Mouse (Mus musculus): ENCODE measurements around the gene N4bp2l1. TPM values are rescaled to one million over a fixed set of nuclear protein-coding genes. Genes with fewer than 3 reads are reported as not detected.

Gene N4bp2l1
- polyA plus RNA-seq, 1 experiment, result 0.91 TPM

DNA sequence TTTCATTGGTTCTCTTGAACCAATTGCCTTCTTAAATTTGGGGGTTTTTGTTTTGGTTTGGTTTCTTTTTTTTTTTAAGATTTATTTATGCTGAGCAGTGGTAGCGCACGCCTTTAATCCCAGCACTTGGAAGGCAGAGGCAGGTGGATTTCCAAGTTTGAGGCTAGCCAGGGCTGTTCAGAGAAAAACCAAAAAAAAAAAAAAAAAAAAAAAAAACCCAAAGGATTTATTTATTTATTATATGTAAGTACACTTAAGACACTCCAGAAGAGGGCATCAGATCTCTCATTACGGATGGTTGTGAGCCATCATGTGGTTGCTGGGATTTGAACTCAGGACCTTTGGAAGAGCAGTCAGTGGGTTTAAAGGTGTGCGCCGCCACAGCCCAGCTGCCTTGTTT lies 36.1 kb downstream of the N4bp2l1 start:
- no peak for TF ChIP-seq GATA1 (IDR thresholded peaks at IDR 0.05; ENCODE audit: low read length)
- TF ChIP-seq TAL1 (IDR thresholded peaks at IDR 0.05; ENCODE audit: low read length), result no peak
- H3K36me3 ChIP-seq (ENCODE audit: control insufficient read depth), result peaks cover 97% of the 10 kb centered on the region

DNA sequence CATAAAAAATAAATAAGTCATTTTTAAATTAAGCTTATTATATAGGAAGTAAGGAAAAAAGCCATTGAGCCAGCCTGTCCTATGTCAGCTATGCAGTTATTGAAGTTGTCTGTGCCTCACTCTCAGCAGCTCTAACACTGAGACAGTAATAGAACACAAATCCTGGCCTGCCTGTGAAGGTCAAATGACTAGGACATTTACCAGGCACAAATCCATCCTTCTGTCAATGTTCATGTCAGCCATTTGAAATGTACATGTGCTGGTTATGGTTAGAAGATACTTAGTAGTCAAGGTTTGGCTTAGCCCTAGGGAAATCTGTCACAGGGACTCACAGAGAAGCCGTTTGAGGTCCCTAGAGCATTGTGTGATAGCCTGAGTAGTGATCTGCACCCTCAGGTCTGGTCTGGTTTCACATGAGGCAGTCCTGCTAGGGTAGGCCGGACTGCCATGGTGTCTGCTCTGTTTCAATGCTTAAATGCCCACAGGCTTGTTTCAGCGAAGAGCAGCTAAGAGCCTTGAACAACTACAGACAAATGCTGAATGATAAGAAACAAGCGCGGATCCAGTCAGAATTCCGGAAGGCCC lies 37.4 kb downstream of the N4bp2l1 start:
- H3K36me3 ChIP-seq (ENCODE audit: control insufficient read depth), result peaks cover 96% of the 10 kb centered on the region

More for the DNA sequence above, 36.1 kb downstream of the N4bp2l1 start:
- no peaks in the 10 kb centered on the region for H3K9me3 ChIP-seq (ENCODE audit: control insufficient read depth, low read length)
- no peak overlapping the region for H3K4me3 ChIP-seq (replicated peaks)
- H3K27me3 ChIP-seq (ENCODE audit: control insufficient read depth), result no peaks in the 10 kb centered on the region
- H3K4me1 ChIP-seq (ENCODE audit: control insufficient read depth), result peaks cover 4% of the 10 kb centered on the region; the same call in 1 of the 2 replicates

DNA sequence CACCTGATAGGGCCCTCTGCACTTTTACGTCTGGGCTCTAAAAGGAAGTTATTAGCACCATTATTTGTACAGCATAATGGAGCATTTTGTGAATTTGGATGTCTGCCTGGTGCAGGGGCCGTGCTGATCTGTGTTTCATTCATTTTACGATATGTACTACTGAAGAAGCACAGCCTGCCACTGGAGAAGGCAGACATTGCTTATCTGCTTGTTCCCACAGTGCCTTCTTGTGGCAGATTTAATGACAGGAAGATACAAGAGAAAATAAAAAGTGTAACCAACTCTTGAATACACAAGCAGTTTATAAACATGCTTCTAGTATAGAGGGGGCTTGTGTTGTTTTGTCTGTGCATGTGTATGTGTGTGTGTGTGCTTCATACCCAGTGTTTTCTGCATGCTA lies 45.4 kb downstream of the N4bp2l1 start:
- Histone ChIP-seq H3K9me3 (ENCODE audit: control insufficient read depth, low read length) (no peaks in the 10 kb centered on the region), H3K4me3 (replicated peaks) (no peak overlapping the region), H3K27me3 (ENCODE audit: control insufficient read depth) (no peaks in the 10 kb centered on the region), H3K36me3 (ENCODE audit: control insufficient read depth) (peaks cover 83% of the 10 kb centered on the region), H3K4me1 (ENCODE audit: control insufficient read depth) (no peaks in the 10 kb centered on the region)
- TF ChIP-seq GATA1 (IDR thresholded peaks at IDR 0.05; ENCODE audit: low read length) (no peak), TAL1 (IDR thresholded peaks at IDR 0.05; ENCODE audit: low read length) (no peak)

More for the DNA sequence above, 37.4 kb downstream of the N4bp2l1 start:
- Histone ChIP-seq H3K27me3 (ENCODE audit: control insufficient read depth) (no peaks in the 10 kb centered on the region), H3K4me3 (replicated peaks) (no peak overlapping the region), H3K4me1 (ENCODE audit: control insufficient read depth) (peaks cover 4% of the 10 kb centered on the region; the same call in 1 of the 2 replicates), H3K9me3 (ENCODE audit: control insufficient read depth, low read length) (no peaks in the 10 kb centered on the region)
- no peak for TF ChIP-seq GATA1 (IDR thresholded peaks at IDR 0.05; ENCODE audit: low read length)
- no peak for TF ChIP-seq TAL1 (IDR thresholded peaks at IDR 0.05; ENCODE audit: low read length)

DNA sequence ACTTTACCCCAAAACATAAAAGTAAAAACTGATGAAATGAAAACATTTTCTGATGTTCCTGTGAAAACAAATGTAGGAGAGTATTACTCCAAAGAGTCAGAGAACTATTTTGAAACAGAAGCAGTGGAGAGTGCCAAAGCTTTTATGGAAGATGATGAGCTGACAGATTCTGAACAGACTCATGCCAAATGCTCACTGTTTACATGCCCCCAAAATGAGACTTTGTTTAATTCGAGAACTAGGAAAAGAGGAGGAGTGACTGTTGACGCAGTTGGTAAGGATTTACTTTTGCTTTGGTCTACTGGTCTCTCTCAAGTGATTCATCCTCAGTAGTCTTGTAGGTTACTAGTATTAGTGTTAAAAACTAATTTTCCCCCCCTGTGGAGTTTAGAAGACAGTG lies 53.8 kb downstream of the N4bp2l1 start:
- Histone ChIP-seq H3K4me3 (replicated peaks) (no peak overlapping the region), H3K36me3 (ENCODE audit: control insufficient read depth) (peaks cover 45% of the 10 kb centered on the region), H3K27me3 (ENCODE audit: control insufficient read depth) (no peaks in the 10 kb centered on the region), H3K9me3 (ENCODE audit: control insufficient read depth, low read length) (peaks cover 37% of the 10 kb centered on the region), H3K4me1 (ENCODE audit: control insufficient read depth) (no peaks in the 10 kb centered on the region)
- TF ChIP-seq TAL1 (IDR thresholded peaks at IDR 0.05; ENCODE audit: low read length), result no peak
- no peak for TF ChIP-seq GATA1 (IDR thresholded peaks at IDR 0.05; ENCODE audit: low read length)

DNA sequence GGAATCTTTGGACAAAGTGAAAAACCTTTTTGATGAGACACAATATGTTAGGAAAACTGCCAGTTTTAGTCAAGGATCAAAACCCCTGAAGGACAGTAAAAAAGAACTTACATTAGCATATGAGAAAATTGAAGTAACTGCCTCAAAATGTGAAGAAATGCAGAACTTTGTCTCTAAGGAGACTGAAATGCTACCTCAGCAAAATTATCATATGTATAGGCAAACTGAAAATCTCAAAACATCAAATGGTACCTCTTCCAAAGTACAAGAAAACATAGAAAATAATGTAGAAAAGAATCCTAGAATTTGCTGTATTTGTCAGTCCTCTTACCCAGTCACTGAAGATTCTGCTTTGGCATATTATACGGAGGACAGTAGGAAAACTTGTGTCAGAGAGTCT lies 55.7 kb downstream of the N4bp2l1 start:
- peaks cover 57% of the 10 kb centered on the region for H3K36me3 ChIP-seq (ENCODE audit: control insufficient read depth)
- no peaks in the 10 kb centered on the region for H3K27me3 ChIP-seq (ENCODE audit: control insufficient read depth)
- H3K9me3 ChIP-seq (ENCODE audit: control insufficient read depth, low read length), result peaks cover 43% of the 10 kb centered on the region
- no peak overlapping the region for H3K4me3 ChIP-seq (replicated peaks)
- TF ChIP-seq TAL1 (IDR thresholded peaks at IDR 0.05; ENCODE audit: low read length), result no peak
- no peak for TF ChIP-seq GATA1 (IDR thresholded peaks at IDR 0.05; ENCODE audit: low read length)
- H3K4me1 ChIP-seq (ENCODE audit: control insufficient read depth), result no peaks in the 10 kb centered on the region

DNA sequence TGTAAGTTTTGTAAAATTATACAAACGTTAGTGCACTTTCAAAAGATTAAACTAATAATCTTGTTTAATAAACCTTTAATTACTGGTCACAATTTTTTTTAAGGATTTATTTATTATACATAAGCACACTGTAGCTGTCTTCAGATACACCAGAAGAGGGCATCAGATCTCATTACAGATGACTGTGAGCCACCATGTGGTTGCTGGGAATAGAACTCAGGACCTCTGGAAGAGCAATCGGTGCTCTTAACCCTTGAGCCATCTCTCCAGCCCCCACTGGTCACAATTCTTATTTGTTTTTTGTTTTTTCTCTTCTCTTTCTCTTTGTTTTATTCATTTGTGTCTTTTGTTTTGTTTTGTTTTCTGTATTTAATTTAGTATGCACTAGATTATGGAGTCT lies 71.7 kb downstream of the N4bp2l1 start:
- H3K4me3 ChIP-seq (replicated peaks), result no peak overlapping the region
- no peaks in the 10 kb centered on the region for H3K27me3 ChIP-seq (ENCODE audit: control insufficient read depth)
- H3K36me3 ChIP-seq (ENCODE audit: control insufficient read depth), result peaks cover 55% of the 10 kb centered on the region
- H3K4me1 ChIP-seq (ENCODE audit: control insufficient read depth), result peaks cover 61% of the 10 kb centered on the region
- TF ChIP-seq TAL1 (IDR thresholded peaks at IDR 0.05; ENCODE audit: low read length) (no peak), GATA1 (IDR thresholded peaks at IDR 0.05; ENCODE audit: low read length) (no peak)
- peaks cover 8% of the 10 kb centered on the region for H3K9me3 ChIP-seq (ENCODE audit: control insufficient read depth, low read length)

DNA sequence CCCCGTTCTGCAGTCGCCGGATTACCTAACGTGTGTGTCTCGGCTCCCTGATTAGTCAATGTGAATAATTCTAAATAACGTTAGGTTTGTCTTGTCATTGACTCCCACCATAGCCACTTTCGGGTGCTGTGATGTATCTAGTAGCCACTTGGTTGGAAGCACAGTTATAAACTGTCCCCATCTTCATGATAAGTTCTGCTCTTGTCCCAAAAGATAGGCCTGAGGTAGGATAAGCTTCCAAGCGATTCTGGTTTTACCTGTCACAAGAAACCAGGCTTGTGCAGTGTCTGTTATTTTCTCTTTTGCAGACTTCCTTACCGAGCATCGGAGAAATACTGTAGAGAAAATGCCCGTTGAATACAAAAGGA lies 74.1 kb downstream of the N4bp2l1 start:
- TF ChIP-seq GATA1 (IDR thresholded peaks at IDR 0.05; ENCODE audit: low read length) (no peak), TAL1 (IDR thresholded peaks at IDR 0.05; ENCODE audit: low read length) (no peak)
- peak overlapping the region; percentile 88 for H3K4me3 ChIP-seq (replicated peaks)
- peaks cover 8% of the 10 kb centered on the region for H3K9me3 ChIP-seq (ENCODE audit: control insufficient read depth, low read length)
- peaks cover 46% of the 10 kb centered on the region for H3K4me1 ChIP-seq (ENCODE audit: control insufficient read depth)
- H3K27me3 ChIP-seq (ENCODE audit: control insufficient read depth), result no peaks in the 10 kb centered on the region
- peaks cover 33% of the 10 kb centered on the region for H3K36me3 ChIP-seq (ENCODE audit: control insufficient read depth)

DNA sequence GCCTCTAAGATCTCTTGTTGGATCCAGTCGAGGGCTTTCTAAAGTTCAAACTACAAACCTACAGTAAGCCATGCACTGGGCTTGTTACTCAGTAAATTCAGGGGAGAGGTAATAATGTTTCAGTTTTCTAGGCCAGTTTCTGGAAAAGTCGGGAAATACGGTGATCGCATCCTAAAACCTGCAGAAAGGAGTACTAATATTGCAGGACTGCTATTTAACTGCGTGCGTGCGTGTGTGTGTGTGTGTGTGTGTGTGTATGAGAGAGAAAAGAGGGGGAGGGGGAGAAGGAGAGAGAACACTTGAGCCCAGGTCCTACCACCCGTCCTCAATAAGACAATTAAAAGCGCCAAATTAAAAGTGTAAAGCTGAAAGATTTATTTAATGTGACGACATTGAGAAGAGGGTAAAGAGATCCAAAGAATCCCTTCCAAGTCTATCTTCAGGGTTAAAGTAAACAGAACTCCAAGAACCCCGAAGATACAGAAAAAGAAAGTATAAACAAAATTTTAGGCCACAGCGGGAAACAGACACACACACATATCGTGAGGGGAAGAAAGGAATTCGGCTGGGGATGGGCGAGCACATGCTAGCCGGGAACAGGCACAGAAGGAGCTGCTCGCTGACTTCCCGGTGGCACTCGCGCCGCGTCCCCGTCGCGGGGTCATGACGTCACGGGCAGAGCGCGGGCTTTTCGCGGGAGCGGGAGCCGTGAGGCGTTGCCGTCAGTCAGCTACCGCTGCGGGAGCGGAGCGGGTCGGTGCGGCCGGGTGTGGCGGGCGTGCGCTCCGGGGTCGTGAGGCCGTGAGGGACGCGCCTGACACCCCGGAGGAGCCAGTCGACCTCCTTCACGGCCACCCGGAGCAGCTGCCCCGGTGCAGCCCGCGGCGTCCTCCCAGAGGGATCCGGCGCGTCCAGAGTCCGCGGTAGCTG lies 74.8 kb downstream of the N4bp2l1 start, which contains the start of gene Brca2:
Gene Brca2, plus strand, starts transcription at position 694 of the 930 bp plus-strand sequence.
- H3K27me3 ChIP-seq (ENCODE audit: control insufficient read depth), result peaks cover 4% of the 10 kb centered on the region
- TF ChIP-seq TAL1 (IDR thresholded peaks at IDR 0.05; ENCODE audit: low read length) (no peak), GATA1 (IDR thresholded peaks at IDR 0.05; ENCODE audit: low read length) (no peak)
- H3K4me1 ChIP-seq (ENCODE audit: control insufficient read depth), result peaks cover 44% of the 10 kb centered on the region
- peaks cover 8% of the 10 kb centered on the region for H3K9me3 ChIP-seq (ENCODE audit: control insufficient read depth, low read length)
- H3K36me3 ChIP-seq (ENCODE audit: control insufficient read depth), result peaks cover 31% of the 10 kb centered on the region
- H3K4me3 ChIP-seq (replicated peaks), result peak within 1 kb of the TSS; percentile 88

Other genes starting within 250 kb of the N4bp2l1 start
- gene Zar1l, start 79.0 kb downstream of the N4bp2l1 start, polyA plus RNA-seq (2012), result not detected in 2 replicates
- 1.4 and 1.5 TPM in 2 replicates for gene Brca2, start 74.6 kb downstream of the N4bp2l1 start, polyA plus RNA-seq (2012)
- gene N4bp2l2, start 69.0 kb upstream of the N4bp2l1 start, polyA plus RNA-seq (2012), result 1.4 and 1.5 TPM in 2 replicates
- gene Pds5b, start 76.6 kb upstream of the N4bp2l1 start, polyA plus RNA-seq (2012), result 0.13 and 0.25 TPM in 2 replicates